Mouse (Mus musculus) MEL (cell line): ENCODE data around the gene Sult2b1. TPM values are rescaled to one million over a fixed set of nuclear protein-coding genes. Genes with fewer than 3 reads are reported as not detected.

Experiments used
- DNase-seq: peaks from one replicate; pipeline ENCODE4 v3.0.0; 2011; ENCODE audit warnings: low read depth, low spot score
- H3K27ac ChIP-seq: 2 replicates; pipeline ENCODE4 v1.5.1; 2012; ENCODE audit warnings: low read depth, mild to moderate bottlenecking, control low read depth, low read length, moderate library complexity; ENCODE audit not compliant: control insufficient read depth
- H3K27me3 ChIP-seq, 2 experiments: fragments of 150-350 bp in 1 of 2; sonication (generic) in 1 of 2; 2 replicates each; pipeline ENCODE4 v1.6.1; 2012; ENCODE audit warnings: low read length in 2 of 2, mild to moderate bottlenecking in 2 of 2, improper control_type of control experiment in 1 of 2, moderate library complexity in 1 of 2; ENCODE audit not compliant: insufficient read depth in 2 of 2, control insufficient read depth in 1 of 2
- H3K36me3 ChIP-seq, 2 experiments: 2 replicates each; pipeline ENCODE4 v1.6.1; 2012 to 2014; ENCODE audit warnings: low read length in 2 of 2, improper control_type of control experiment in 1 of 2, inconsistent platforms in 1 of 2, mild to moderate bottlenecking in 1 of 2; ENCODE audit not compliant: insufficient read depth in 2 of 2, control insufficient read depth in 1 of 2
- H3K4me1 ChIP-seq, 2 experiments: fragments of 150-350 bp in 1 of 2; sonication (generic) in 1 of 2; 2 replicates each; pipeline ENCODE4 v1.6.1; 2012; ENCODE audit warnings: low read length in 2 of 2, improper control_type of control experiment in 1 of 2, mild to moderate bottlenecking in 1 of 2; ENCODE audit not compliant: insufficient read depth in 2 of 2, control insufficient read depth in 1 of 2
- H3K4me3 ChIP-seq, 2 experiments: fragments of 150-350 bp in 1 of 2; sonication (generic) in 1 of 2; 2 replicates each; pipeline ENCODE4 v1.5.1; 2012; ENCODE audit warnings: low read depth in 2 of 2, low read length in 2 of 2, mild to moderate bottlenecking in 2 of 2, moderate library complexity in 2 of 2, control low read depth in 1 of 2, improper control_type of control experiment in 1 of 2; ENCODE audit not compliant: control insufficient read depth in 1 of 2, insufficient read depth in 1 of 2
- H3K79me2 ChIP-seq: 2 replicates; pipeline ENCODE4 v1.6.1; 2012; ENCODE audit warnings: mild to moderate bottlenecking, low read length, moderate library complexity; ENCODE audit not compliant: control insufficient read depth, poor library complexity, insufficient read depth
- H3K9ac ChIP-seq: 2 replicates; pipeline ENCODE4 v1.6.1; 2012; ENCODE audit warnings: low read depth, mild to moderate bottlenecking, control low read depth, low read length, moderate library complexity; ENCODE audit not compliant: control insufficient read depth, poor library complexity, severe bottlenecking
- H3K9me3 ChIP-seq: fragments of 150-350 bp; sonication (generic); replicated peaks from 2 replicates; pipeline ENCODE4 v1.6.1; 2012; ENCODE audit warnings: mild to moderate bottlenecking, low read length, improper control_type of control experiment, moderate library complexity; ENCODE audit not compliant: insufficient read depth
- BHLHE40 ChIP-seq: IDR thresholded peaks from 2 replicates; pipeline ENCODE4 v1.6.1; 2012; ENCODE audit warnings: low read depth, mild to moderate bottlenecking, inconsistent platforms, low read length, improper control_type of control experiment, borderline replicate concordance
- CHD1 ChIP-seq: IDR thresholded peaks from 2 replicates; pipeline ENCODE4 v1.6.1; 2012; ENCODE audit warnings: low read depth, mild to moderate bottlenecking, inconsistent platforms, low read length, improper control_type of control experiment
- CTCF ChIP-seq, 3 experiments: IDR thresholded peaks in 2 of 3; conservative IDR thresholded peaks in 1 of 3; 2 replicates each; pipeline ENCODE4 v1.5.1; 2011 to 2012; ENCODE audit warnings: low read length in 3 of 3, low read depth in 2 of 3, mild to moderate bottlenecking in 2 of 3, improper control_type of control experiment in 1 of 3, inconsistent platforms in 1 of 3, mixed read lengths in 1 of 3, moderate library complexity in 1 of 3; ENCODE audit not compliant: control insufficient read depth in 1 of 3, insufficient read depth in 1 of 3, poor library complexity in 1 of 3, severe bottlenecking in 1 of 3
- E2F4 ChIP-seq: IDR thresholded peaks from 2 replicates; pipeline ENCODE4 v1.6.1; 2011; ENCODE audit warnings: low read depth, low read length, improper control_type of control experiment, borderline replicate concordance
- ELF1 ChIP-seq: IDR thresholded peaks from 2 replicates; pipeline ENCODE4 v1.6.1; 2014; ENCODE audit warnings: low read depth, mild to moderate bottlenecking, inconsistent platforms, low read length, improper control_type of control experiment, moderate library complexity
- EP300 ChIP-seq, 2 experiments: IDR thresholded peaks; 2 replicates each; pipeline ENCODE4 v1.6.1; 2011; ENCODE audit warnings: improper control_type of control experiment in 2 of 2, low read length in 2 of 2, low read depth in 1 of 2, mild to moderate bottlenecking in 1 of 2
- GABPA ChIP-seq: IDR thresholded peaks from 2 replicates; pipeline ENCODE4 v1.6.1; 2012; ENCODE audit warnings: low read depth, mild to moderate bottlenecking, inconsistent platforms, low read length, improper control_type of control experiment, moderate library complexity
- GATA1 ChIP-seq: IDR thresholded peaks from 2 replicates; pipeline ENCODE4 v1.6.1; 2011; ENCODE audit warnings: low read depth, low read length, improper control_type of control experiment
- MAFK ChIP-seq: IDR thresholded peaks from 2 replicates; pipeline ENCODE4 v1.6.1; 2011; ENCODE audit warnings: low read depth, mild to moderate bottlenecking, low read length, improper control_type of control experiment, borderline replicate concordance
- MAZ ChIP-seq: IDR thresholded peaks from 2 replicates; pipeline ENCODE4 v1.6.1; 2012; ENCODE audit warnings: low read depth, mild to moderate bottlenecking, inconsistent platforms, low read length, improper control_type of control experiment
- MXI1 ChIP-seq: IDR thresholded peaks from 2 replicates; pipeline ENCODE4 v1.6.1; 2011; ENCODE audit warnings: mild to moderate bottlenecking, low read depth, low read length, improper control_type of control experiment
- MYB ChIP-seq: IDR thresholded peaks from 2 replicates; pipeline ENCODE4 v1.6.1; 2011; ENCODE audit warnings: mild to moderate bottlenecking, low read depth, low read length, improper control_type of control experiment
- MYC ChIP-seq: IDR thresholded peaks from 2 replicates; pipeline ENCODE4 v1.6.1; 2011; ENCODE audit warnings: low read depth, mild to moderate bottlenecking, low read length, improper control_type of control experiment, moderate library complexity
- NELFE ChIP-seq: IDR thresholded peaks from 2 replicates; pipeline ENCODE4 v1.6.1; 2011; ENCODE audit warnings: low read depth, low read length, improper control_type of control experiment
- NRF1 ChIP-seq: IDR thresholded peaks from 2 replicates; pipeline ENCODE4 v1.6.1; 2014; ENCODE audit warnings: low read depth, mild to moderate bottlenecking, inconsistent platforms, low read length, improper control_type of control experiment, moderate library complexity; ENCODE audit not compliant: poor library complexity, insufficient read depth, severe bottlenecking
- POLR2A ChIP-seq, 2 experiments: IDR thresholded peaks; 2 replicates each; pipeline ENCODE4 v1.6.1; 2011 to 2012; ENCODE audit warnings: low read length in 2 of 2, mild to moderate bottlenecking in 2 of 2, control low read depth in 1 of 2, improper control_type of control experiment in 1 of 2, low read depth in 1 of 2, moderate library complexity in 1 of 2; ENCODE audit not compliant: control insufficient read depth in 1 of 2, insufficient read depth in 1 of 2, poor library complexity in 1 of 2
- RAD21 ChIP-seq: IDR thresholded peaks from 2 replicates; pipeline ENCODE4 v1.6.1; 2011; ENCODE audit warnings: mild to moderate bottlenecking, low read depth, low read length, improper control_type of control experiment
- SIN3A ChIP-seq: IDR thresholded peaks from 2 replicates; pipeline ENCODE4 v1.6.1; 2012; ENCODE audit warnings: low read length, improper control_type of control experiment, inconsistent platforms
- SMC3 ChIP-seq: IDR thresholded peaks from 2 replicates; pipeline ENCODE4 v1.6.1; 2011; ENCODE audit warnings: low read depth, low read length, improper control_type of control experiment
- TAL1 ChIP-seq: IDR thresholded peaks from 2 replicates; pipeline ENCODE4 v1.6.1; 2012; ENCODE audit warnings: mild to moderate bottlenecking, inconsistent platforms, low read length, moderate library complexity, mixed read lengths
- TBP ChIP-seq: IDR thresholded peaks from 2 replicates; pipeline ENCODE4 v1.8.0; 2011; ENCODE audit warnings: low read depth, low read length, improper control_type of control experiment
- TCF12 ChIP-seq: IDR thresholded peaks from 2 replicates; pipeline ENCODE4 v1.6.1; 2014; ENCODE audit warnings: low read depth, mild to moderate bottlenecking, inconsistent platforms, low read length, improper control_type of control experiment, moderate library complexity
- UBTF ChIP-seq: IDR thresholded peaks from 2 replicates; pipeline ENCODE4 v1.6.1; 2012; ENCODE audit warnings: low read depth, mild to moderate bottlenecking, inconsistent platforms, low read length, improper control_type of control experiment, moderate library complexity, borderline replicate concordance; ENCODE audit not compliant: insufficient read depth
- USF2 ChIP-seq, 2 experiments: IDR thresholded peaks; 2 replicates each; pipeline ENCODE4 v1.6.1; 2011 to 2012; ENCODE audit warnings: improper control_type of control experiment in 2 of 2, low read length in 2 of 2, borderline replicate concordance in 1 of 2, inconsistent platforms in 1 of 2, low read depth in 1 of 2, mild to moderate bottlenecking in 1 of 2; ENCODE audit not compliant: insufficient read depth in 1 of 2
- ZC3H11A ChIP-seq: IDR thresholded peaks from 2 replicates; pipeline ENCODE4 v1.6.1; 2012; ENCODE audit warnings: low read depth, mild to moderate bottlenecking, inconsistent platforms, low read length, improper control_type of control experiment
- ZMIZ1 ChIP-seq: IDR thresholded peaks from 2 replicates; pipeline ENCODE4 v1.6.1; 2012; ENCODE audit warnings: low read depth, mild to moderate bottlenecking, inconsistent platforms, low read length, improper control_type of control experiment, moderate library complexity
- polyA plus RNA-seq, 2 experiments: library from polyadenylated mRNA; stranded (reverse) in 1 of 2; unstranded in 1 of 2; fragments of >175 nt in 1 of 2; fragments of >200 nt in 1 of 2; gene quantifications; 2 replicates each; pipeline versions ENCODE4 v1.2.1 to v1.2.4; 2012; ENCODE audit warnings: low replicate concordance in 2 of 2, low read depth in 1 of 2; ENCODE audit not compliant: insufficient read length in 2 of 2, insufficient read depth in 1 of 2, missing spikeins in 1 of 2
- total RNA-seq: library from RNA; depleted of rRNA; stranded (reverse); fragments of 300-350 nt; gene quantifications from 2 replicates; pipeline ENCODE4 v1.2.3, GENCODE M21; 2012

Gene Sult2b1
- total and polyA plus RNA-seq, 3 experiments = 0.08 to 0.47 TPM; not detected in 1

DNA sequence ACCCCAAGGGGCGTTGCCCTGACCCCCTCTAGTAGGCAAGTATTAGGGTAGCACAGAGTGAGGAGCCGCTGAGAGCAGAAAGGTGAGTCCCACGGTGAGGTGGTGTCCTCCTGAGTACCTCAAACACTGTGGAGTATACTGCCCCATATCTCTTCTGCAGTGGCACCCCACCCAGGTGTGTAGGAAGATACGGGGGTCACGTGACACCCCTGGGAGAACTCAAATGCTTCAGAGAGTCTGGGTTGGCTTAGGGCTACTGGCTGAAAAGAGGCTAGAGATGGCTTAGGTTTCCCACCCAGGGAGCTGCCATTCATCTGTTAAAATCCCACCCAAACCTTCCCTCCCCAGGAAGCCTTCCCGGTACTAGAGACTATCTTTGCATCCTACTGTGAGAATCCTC is 12.5 kb upstream of the Sult2b1 start (continued):
- no peak for TF ChIP-seq MAZ
- TF ChIP-seq, all 39 proteins: peak for 7

- no peak overlapping the region for H3K9ac ChIP-seq
- H3K79me2 ChIP-seq = no peaks in the 10 kb centered on the region
- H3K9me3 ChIP-seq = no peaks in the 10 kb centered on the region
- H3K27ac ChIP-seq = no peak overlapping the region
- peaks cover 0 to 1% of the 10 kb centered on the region in 2 experiments; a peak in 1 of 4 replicates for H3K27me3 ChIP-seq
- H3K4me3 ChIP-seq = no peak overlapping the region
- peaks cover 0 to 4% of the 10 kb centered on the region in 2 experiments; a peak in 1 of 4 replicates for H3K36me3 ChIP-seq
- DNase-seq = no peak
- peaks cover 7 to 13% of the 10 kb centered on the region in 2 experiments; a peak in 3 of 4 replicates for H3K4me1 ChIP-seq
- no peak for TF ChIP-seq RAD21
- TF ChIP-seq MYC = no peak
- TF ChIP-seq SIN3A = no peak
- no peak for TF ChIP-seq NELFE
- no peak for TF ChIP-seq SMC3
- TF ChIP-seq CTCF (IDR thresholded peaks at IDR 0.05 in 2 of 3, conservative IDR thresholded peaks at IDR 0.05 in 1 of 3; ENCODE audit: control insufficient read depth in 1 of 3, insufficient read depth in 1 of 3, low read depth in 2 of 3, low read length in 3 of 3, poor library complexity in 1 of 3, severe bottlenecking in 1 of 3) = no peak
- TF ChIP-seq ZMIZ1 = no peak
- TF ChIP-seq TAL1 = no peak
- no peak for TF ChIP-seq ZC3H11A
- TF ChIP-seq UBTF = no peak
- no peak for TF ChIP-seq MXI1
- TF ChIP-seq, all 39 proteins: peak for 0
Measured at GRCm38 (mm10) chr7:45794971-45795370, 10.5 kb upstream of the Sult2b1 start.

DNA sequence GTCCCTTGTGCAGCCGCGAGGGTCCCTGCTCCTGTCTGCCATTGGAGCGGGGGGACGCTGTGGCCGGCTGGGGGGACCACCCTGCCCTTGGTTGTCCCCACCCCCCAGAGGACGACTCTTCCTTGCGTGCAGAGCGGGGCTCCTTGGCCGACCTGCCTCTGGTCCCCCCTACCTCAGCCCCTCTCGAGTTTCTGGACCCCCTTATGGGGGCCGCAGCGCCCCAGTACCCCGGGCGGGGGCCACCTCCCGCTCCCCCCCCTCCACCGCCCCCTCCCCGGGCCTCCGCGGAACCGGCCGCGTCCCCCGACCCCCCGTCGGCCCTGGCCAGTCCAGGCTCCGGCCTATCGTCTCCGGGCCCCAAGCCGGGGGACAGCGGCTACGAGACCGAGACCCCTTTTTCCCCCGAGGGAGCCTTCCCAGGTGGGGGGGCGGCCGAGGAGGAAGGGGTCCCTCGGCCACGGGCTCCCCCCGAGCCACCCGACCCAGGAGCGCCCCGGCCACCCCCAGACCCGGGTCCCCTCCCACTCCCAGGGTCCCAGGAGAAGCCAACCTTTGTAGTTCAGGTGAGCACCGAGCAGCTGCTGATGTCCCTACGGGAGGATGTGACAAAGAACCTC is 9.6 kb upstream of the Sult2b1 start:
- H3K4me1 ChIP-seq = peaks cover 5 to 12% of the 10 kb centered on the region in 2 experiments; a peak in 3 of 4 replicates
- no peak overlapping the region for H3K27ac ChIP-seq
- peaks cover 0 to 4% of the 10 kb centered on the region in 2 experiments; a peak in 1 of 4 replicates for H3K36me3 ChIP-seq
- H3K79me2 ChIP-seq = no peaks in the 10 kb centered on the region
- no peaks in the 10 kb centered on the region for H3K9me3 ChIP-seq
- no peak for DNase-seq
- H3K27me3 ChIP-seq = peaks cover 0 to 1% of the 10 kb centered on the region in 2 experiments; a peak in 2 of 4 replicates
- TF ChIP-seq UBTF (no peak), ZMIZ1 (no peak), EP300 (IDR thresholded peaks at IDR 0.05; ENCODE audit: low read depth in 1 of 2, low read length in 2 of 2) (no peak), MYB (no peak), BHLHE40 (no peak), MAZ (no peak), GATA1 (no peak), USF2 (IDR thresholded peaks at IDR 0.05; ENCODE audit: borderline replicate concordance in 1 of 2, insufficient read depth in 1 of 2, low read depth in 1 of 2, low read length in 2 of 2) (no peak), ELF1 (no peak), CHD1 (no peak), POLR2A (IDR thresholded peaks at IDR 0.05; ENCODE audit: control insufficient read depth in 1 of 2, insufficient read depth in 1 of 2, low read depth in 1 of 2, low read length in 2 of 2, poor library complexity in 1 of 2) (no peak), GABPA (no peak), NRF1 (no peak), RAD21 (no peak), E2F4 (no peak), SMC3 (no peak), TBP (no peak), TCF12 (no peak), MAFK (no peak)
- TF ChIP-seq, all 39 proteins: peak for 0
- no peak overlapping the region for H3K9ac ChIP-seq
- H3K4me3 ChIP-seq = no peak overlapping the region
